Mouse (Mus musculus): Measurements from ENCODE around the gene Timeless. TPM values are rescaled to one million over a fixed set of nuclear protein-coding genes. Genes with fewer than 3 reads are reported as not detected.
"Not testable (repeated sequence)": the region's sequence is repeated elsewhere in the genome, so short reads cannot be mapped to it uniquely, and the experiment has no call there.

Timeless gene
- polyA plus RNA-seq, 1 experiment = 6.7 TPM

DNA sequence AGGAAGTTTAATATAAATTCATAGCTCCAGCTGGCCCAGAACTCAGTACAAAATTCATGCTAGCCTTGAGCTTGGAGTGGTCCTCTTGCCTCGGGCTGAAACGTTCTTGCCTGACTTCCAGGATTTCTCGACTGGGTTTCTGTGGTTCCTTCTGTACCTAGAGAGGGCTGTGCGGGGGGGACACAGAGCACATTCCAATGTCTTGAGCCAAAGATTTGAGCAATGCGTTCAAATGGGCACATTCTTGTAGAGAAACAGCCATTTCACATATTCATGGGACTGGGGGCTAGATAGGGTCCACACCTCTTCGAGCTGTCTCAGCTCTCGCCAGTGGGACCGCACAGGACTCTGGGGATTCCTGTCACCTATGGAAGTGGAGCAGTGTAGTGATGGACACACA lies 24.1 kb downstream of the Timeless start:
- DNase-seq (ENCODE audit: low spot score) = no peak

DNA sequence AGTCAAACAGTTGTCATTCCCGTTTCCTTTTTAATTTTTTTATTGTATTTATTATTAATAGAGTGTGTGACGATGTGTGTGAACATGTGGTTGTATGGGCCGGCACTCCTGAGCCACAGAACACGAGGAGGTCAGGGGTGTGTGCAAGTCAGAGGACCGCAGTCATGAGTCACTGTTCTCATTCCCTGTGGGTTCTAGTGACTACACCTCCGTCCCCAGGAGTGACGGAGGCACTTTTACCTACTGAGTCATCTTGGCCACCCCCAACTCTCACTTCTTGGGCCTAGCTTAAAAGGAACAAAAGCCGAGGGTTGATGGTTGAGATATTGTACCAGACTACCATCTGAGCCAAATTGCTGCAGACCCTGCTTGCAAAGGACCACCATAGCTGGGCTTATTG lies 24.5 kb downstream of the Timeless start:
- DNase-seq (ENCODE audit: low spot score) = no peak

- no peak for DNase-seq (ENCODE audit: low spot score)
These were observed 27.1 kb downstream of the Timeless start for GRCm38 (mm10) chr10:128258953-128259352.

- no peak for DNase-seq (ENCODE audit: low spot score)
These were observed 28.1 kb downstream of the Timeless start for GRCm38 (mm10) chr10:128259946-128260345.

DNA sequence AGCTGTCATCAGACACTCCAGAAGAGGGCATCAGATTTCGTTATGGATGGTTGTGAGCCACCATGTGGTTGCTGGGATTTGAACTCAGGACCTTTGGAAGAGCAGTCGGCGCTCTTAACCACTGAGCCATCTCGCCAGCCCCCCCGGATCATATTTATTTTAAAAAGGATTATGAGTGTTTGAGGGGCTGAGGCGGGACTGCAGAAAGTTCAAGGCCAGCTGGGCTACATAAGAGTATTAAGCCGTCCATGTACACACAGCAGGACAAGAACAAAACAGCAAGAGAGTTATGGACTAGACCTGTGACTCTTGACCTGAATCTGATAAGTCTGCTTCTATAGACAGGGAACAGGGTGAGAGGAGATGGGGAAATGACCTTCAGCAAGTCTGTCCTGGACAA lies 28.5 kb downstream of the Timeless start:
- DNase-seq (ENCODE audit: low spot score) = not testable (repeated sequence)

DNA sequence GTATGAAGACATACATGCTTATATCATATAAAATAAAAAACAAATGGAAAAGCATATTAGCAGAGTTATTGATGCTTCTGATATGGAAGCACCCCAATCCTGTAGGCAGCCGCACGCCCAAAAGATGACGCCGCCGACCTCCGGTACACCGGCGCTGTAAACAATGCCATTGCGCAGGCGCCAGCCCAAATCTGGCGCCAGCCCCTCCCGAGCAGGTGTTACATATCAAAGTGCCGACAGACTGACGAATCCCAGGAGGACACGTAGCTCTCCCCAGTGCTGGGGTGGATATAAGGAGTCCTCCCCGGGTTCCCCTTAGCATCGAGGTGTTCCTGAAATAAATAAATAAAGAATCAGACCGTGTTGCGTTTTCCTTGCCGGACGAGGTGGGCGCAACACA lies 30.4 kb downstream of the Timeless start:
- DNase-seq (ENCODE audit: low spot score) = no peak

DNA sequence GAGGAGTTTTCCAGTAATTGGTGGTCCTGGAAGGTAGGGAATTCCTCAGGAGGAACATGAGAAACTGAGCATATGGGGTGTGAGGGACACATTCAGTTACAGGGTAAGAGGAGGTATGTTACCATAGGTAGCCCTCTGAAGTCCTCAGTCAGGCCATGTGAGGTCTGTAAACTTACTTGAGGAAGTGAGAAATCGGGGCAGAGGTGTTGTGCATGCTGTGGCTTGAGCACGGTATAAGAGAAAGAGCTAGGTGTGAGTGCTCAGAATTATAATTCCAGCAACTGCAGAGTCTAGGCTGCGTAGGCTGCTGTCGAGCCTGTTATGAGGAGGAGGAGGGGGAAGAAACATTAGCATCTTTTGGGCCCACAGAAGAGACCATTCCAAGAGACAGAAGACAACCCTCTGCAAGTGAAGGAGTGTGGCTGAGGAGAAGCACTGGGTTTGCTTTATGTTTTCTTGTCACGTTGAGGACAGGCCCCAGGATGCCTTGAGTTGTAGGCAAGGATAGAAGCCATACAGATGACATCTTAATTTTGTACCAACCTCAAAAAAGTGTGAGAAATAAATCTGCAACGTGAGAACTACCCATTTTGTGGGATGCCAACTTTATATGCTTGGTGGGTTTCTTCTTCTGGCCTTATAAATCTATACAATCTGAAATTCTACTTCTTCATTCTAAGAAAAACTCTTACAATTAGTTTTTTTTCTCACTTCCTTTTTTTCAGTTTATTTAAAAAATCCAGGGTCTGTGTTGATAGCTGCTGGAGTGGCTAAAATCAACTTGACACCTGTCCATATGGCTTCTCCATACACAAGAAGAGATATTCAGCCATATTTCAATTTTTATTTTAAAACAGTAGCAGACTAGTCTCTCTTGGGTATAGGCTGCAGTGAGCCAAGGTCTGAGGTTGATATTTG lies 31.8 kb downstream of the Timeless start:
- DNase-seq (ENCODE audit: low spot score) = no peak

DNA sequence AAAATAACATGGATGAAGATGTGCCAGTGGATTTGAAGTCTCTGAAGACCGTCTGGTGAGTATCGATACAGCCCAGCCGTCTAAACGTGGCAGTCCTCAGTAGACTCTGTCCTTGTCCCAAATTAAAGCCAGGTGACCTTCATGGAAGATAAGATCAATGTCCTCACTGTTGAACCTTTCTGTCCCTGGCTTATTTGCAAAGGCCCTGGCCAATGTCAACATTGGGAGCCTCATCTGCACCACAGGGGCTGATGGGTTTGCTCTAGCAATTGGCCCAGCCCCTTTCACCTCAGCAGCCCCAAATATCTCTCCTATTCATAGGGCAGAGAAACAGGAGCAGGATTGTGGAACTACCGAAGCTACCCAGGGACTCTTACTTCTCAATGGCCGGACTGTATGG lies 36.5 kb downstream of the Timeless start, which contains the start of gene Apof:
Gene Apof (plus strand): TSS at position 301 of the 400 bp plus-strand sequence.
- no peak for DNase-seq (ENCODE audit: low spot score)

DNA sequence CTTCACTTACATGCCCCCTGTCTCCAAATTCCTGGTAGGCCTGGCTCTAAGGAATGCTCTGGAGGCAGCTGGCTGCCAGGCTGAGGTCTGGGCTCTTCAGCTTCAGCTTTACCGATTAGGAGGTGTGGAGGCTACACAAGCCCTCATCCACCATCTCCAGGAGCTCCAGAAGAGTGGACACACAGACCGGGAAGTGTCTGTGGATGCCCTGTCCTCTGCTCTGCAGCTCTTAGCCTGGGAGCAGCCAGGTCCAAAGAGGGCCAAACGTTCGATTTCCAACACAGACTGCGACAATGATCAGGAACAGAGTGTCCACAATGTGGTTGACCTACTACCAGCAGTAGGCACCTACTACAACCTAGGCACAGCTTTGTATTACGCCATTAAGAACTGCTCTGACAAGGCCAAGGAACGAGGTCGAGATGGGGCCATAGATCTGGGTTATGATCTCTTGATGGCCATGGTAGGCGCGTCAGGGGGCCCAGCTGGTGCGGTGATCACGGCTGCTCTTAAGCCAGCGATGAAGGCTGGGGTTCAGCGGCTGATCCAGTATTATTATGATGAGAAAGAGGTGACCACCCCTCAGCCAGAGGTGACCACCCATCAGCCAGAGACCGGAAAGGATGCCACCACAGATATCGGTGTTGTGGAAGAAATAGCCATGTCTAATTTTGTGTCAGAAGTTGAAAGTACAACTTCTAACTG lies 37.5 kb downstream of the Timeless start:
- DNase-seq (ENCODE audit: low spot score) = no peak

DNA sequence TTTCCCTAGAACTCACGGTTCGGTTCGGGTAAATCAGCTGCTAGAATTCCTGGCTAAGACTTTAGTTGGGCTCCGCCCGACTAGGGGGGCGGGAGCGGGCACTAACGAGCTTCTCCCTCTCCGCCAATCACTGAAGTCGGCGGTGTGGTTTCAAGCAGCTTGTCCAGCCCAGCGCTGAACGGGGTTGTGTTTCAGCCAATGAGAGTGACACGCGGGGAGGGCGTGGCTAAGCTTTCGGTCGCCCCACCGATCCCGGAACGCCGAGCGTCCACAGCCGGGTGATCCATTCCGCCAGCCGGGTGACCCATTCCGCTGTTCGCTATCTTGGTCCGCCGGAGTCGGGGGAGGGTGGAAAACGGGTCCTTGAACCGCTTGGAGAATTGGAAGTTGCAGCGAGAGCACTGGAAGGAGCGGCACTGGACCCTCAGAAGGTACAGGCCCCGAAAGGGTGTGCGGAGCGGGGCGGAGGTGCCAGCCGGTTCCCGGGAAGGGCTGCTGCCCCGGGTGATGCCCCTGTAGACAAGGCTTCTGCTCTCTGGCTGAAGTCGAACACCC lies 38.5 kb downstream of the Timeless start, which contains the start of gene Stat2:
Gene Stat2 (plus strand): TSS at position 273 of the 555 bp plus-strand sequence.
- peak; percentile 93 for DNase-seq (ENCODE audit: low spot score)

DNA sequence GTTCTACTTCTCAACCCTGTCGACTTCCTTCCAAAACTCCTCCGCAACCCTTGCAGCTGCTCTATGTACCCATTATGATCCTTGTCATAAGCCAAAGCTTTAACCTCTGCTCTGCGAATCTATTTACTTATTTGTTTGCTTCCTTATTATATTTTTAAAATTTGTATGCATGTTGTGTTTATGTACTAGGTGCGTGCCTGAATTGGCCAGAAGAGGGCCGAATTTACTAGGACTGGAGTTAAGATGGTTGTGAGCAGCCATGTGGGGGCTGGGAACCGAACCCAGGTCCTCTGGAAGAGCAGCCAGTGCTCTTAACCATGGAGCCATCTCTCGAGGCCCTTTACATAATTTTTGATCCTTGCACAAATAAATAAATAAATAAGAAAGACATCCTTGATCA lies 39.0 kb downstream of the Timeless start:
- no peak for DNase-seq (ENCODE audit: low spot score)

DNA sequence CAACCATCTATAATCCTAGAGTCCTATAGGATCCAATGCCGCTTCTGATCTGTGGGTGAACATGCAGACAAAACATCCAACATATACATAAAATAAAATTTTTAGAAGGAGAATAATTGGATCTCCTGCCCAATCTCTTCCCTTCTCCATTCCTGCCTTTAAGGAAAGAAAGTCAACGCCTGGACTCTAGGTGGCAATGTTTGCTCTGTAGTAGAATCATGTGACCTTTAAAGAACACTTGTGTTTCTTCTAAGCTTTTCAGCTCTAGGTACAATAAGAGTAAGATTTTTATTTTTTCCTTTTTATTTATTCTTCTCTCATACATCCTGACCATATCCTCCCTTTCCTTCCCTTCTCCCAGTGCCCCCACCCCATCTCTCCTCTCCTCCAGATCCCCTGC lies 40.0 kb downstream of the Timeless start:
- no peak for DNase-seq (ENCODE audit: low spot score)

DNA sequence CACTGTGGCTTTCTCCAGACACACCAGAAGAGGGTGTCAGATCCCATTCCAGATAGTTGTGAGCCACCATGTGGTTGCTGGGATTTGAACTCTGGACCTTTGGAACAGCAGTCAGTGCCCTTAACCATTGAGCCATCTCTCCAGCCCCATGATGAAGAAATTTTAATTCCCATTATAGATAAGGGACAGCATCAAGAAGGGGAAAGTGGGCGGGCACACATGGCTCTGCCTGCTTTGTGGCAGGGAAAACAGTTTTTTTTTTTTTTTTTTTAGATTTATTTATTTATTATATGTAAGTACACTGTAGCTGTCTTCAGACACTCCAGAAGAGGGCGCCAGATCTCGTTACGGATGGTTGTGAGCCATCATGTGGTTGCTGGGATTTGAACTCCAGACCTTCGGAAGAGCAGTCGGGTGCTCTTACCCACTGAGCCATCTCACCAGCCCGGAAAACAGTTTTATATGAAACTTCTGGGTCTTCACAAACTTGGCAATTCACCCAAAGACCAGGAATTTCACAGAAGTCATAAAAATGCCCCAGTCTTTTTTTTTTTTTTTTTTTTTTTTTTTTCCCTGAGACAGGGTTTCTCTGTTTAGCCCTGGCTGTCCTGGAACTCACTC lies 41.1 kb downstream of the Timeless start:
- DNase-seq (ENCODE audit: low spot score) = not testable (repeated sequence)

DNA sequence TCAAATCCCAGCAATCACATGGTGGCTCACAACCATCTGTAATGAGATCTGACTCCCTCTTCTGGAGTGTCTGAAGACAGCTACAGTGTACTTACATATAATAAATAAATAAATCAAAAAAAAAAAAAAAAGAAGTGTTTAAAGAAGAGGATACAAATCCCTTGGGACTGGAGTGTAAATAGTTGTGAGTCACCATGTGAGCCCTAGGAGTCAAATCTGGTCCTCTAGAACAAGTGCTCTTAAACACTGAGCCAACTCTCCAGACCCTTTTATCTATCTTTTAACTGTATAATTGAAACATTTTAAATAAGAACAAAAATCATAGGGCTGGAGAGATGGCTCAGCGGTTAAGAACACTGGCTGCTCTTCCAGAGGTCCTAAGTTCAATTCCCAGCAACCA lies 43.5 kb downstream of the Timeless start:
- DNase-seq (ENCODE audit: low spot score) = not testable (repeated sequence)

GRCm38 (mm10) chr10:128278158-128278557 lies 46.3 kb downstream of the Timeless start:
- no peak for DNase-seq (ENCODE audit: low spot score)

DNA sequence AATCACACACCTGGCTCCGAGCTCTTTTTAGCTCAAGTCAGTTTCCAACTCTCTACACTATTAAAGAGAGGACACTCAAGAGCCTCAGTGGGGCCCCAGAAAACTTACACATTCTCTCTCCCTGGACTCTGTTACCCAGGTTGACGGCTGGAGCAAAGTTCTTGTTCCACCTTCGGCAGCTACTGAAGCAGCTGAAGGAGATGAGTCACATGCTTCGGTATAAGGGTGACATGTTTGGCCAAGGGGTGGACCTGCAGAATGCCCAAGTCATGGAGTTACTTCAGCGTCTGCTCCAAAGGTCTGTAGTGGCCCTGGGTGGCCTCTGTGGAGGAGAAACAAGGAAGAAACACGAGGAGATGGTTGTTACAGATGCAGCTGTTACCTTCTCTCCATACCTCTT lies 49.1 kb downstream of the Timeless start:
- no peak for DNase-seq (ENCODE audit: low spot score)

GRCm38 (mm10) chr10:128281682-128282081 lies 49.8 kb downstream of the Timeless start:
- DNase-seq (ENCODE audit: low spot score) = no peak

- DNase-seq (ENCODE audit: low spot score) = no peak
These were observed 51.1 kb downstream of the Timeless start for GRCm38 (mm10) chr10:128282886-128283450.

- no peak for DNase-seq (ENCODE audit: low spot score)
These were observed 52.0 kb downstream of the Timeless start for GRCm38 (mm10) chr10:128283604-128284579.

- DNase-seq (ENCODE audit: low spot score) = not testable (repeated sequence)
These were observed 58.7 kb downstream of the Timeless start for GRCm38 (mm10) chr10:128290594-128290993.
